Mouse (Mus musculus) midbrain, embryonic 13.5 days (tissue): Measurements from ENCODE around the gene Cdiptos. TPM values are rescaled to one million over a fixed set of nuclear protein-coding genes. Genes with fewer than 3 reads are reported as not detected.

Experiments
- ATAC-seq: fragments of 200-750 bp; cut with Nextera tagmentation; 2 replicates; pipeline ENCODE4 v1.8.0; 2017; ENCODE audit warnings: mild to moderate bottlenecking, moderate TSS enrichment, moderate library complexity
- H3K27ac ChIP-seq: fragments of 300-500 bp; sonication (generic); 2 replicates; pipeline ENCODE4 v1.5.1; 2015; ENCODE audit warnings: inconsistent platforms, mild to moderate bottlenecking, moderate library complexity
- H3K27me3 ChIP-seq: fragments of 300-500 bp; sonication (generic); 2 replicates; pipeline ENCODE4 v1.6.1; 2015; ENCODE audit warnings: mild to moderate bottlenecking, inconsistent platforms
- H3K36me3 ChIP-seq: fragments of 300-500 bp; sonication (generic); 2 replicates; pipeline ENCODE4 v1.6.1; 2015; ENCODE audit warnings: mild to moderate bottlenecking, inconsistent platforms
- H3K4me1 ChIP-seq: fragments of 300-500 bp; sonication (generic); replicated peaks from 2 replicates; pipeline ENCODE4 v1.6.1; 2015; ENCODE audit warnings: inconsistent platforms
- H3K4me2 ChIP-seq: fragments of 300-500 bp; sonication (generic); replicated peaks from 2 replicates; pipeline ENCODE4 v1.6.1; 2015; ENCODE audit warnings: moderate library complexity, mild to moderate bottlenecking, inconsistent platforms
- H3K4me3 ChIP-seq: fragments of 300-500 bp; sonication (generic); replicated peaks from 2 replicates; pipeline ENCODE4 v1.5.1; 2015; ENCODE audit warnings: mild to moderate bottlenecking, inconsistent platforms
- H3K9ac ChIP-seq: fragments of 300-500 bp; sonication (generic); replicated peaks from 2 replicates; pipeline ENCODE4 v1.6.1; 2015; ENCODE audit warnings: mild to moderate bottlenecking, inconsistent platforms
- H3K9me3 ChIP-seq: fragments of 300-500 bp; sonication (generic); 2 replicates; pipeline ENCODE4 v1.6.1; 2016; ENCODE audit warnings: mild to moderate bottlenecking, inconsistent platforms
- WGBS: fragments of 180-500 bp; shearing (Covaris S2); methylation state at CpG from one replicate; pipeline ENCODE4 v1.1.7; 2015; 5-methylcytosine and 5-hydroxymethylcytosine counted together
- polyA plus RNA-seq: library from polyadenylated mRNA; unstranded; fragments of >200 nt; fragmentation: Nextera tagmentation; extraction: Ambion mirVana; gene quantifications from 2 replicates; pipeline ENCODE4 v1.2.1, GENCODE M21; 2015

Cdiptos gene
- 0.72 and 0.85 TPM in 2 replicates for polyA plus RNA-seq

- H3K4me2 ChIP-seq: peak within 1 kb of the TSS; percentile 93
- ATAC-seq: peak; percentile 96
- WGBS: under 1% methylated on average over 55 of the region's 55 CpGs
- H3K4me3 ChIP-seq: peak within 1 kb of the TSS; percentile 100
- H3K4me1 ChIP-seq: peaks cover 17% of the 10 kb centered on the region
- H3K36me3 ChIP-seq: peaks cover 43% of the 10 kb centered on the region
- H3K27ac ChIP-seq: peak within 1 kb of the TSS; percentile 96
- peak within 1 kb of the TSS; percentile 99 for H3K9ac ChIP-seq
- no peaks in the 10 kb centered on the region; the same call in 1 of the 2 replicates for H3K27me3 ChIP-seq
- no peaks in the 10 kb centered on the region for H3K9me3 ChIP-seq
These were observed at the start of gene Cdiptos for GRCm38 (mm10) chr7:126975950-126976866. Gene Cdiptos, minus strand, starts transcription at chr7:126976098.

- peak; percentile 47 for ATAC-seq
- Histone ChIP-seq H3K36me3 (peaks cover 27% of the 10 kb centered on the region), H3K9me3 (no peaks in the 10 kb centered on the region), H3K9ac (peak overlapping the region; percentile 100), H3K4me2 (peak overlapping the region; percentile 96), H3K27ac (peak overlapping the region; percentile 100), H3K4me1 (peaks cover 65% of the 10 kb centered on the region), H3K4me3 (peak overlapping the region; percentile 96), H3K27me3 (no peaks in the 10 kb centered on the region)
- WGBS: under 1% methylated on average over 30 of the region's 30 CpGs
These were observed 49.1 kb upstream of the Cdiptos start for GRCm38 (mm10) chr7:127024755-127025555.

- WGBS: 20% methylated on average over 19 of the region's 19 CpGs
These were observed 48.2 kb upstream of the Cdiptos start for GRCm38 (mm10) chr7:127023896-127024690.

GRCm38 (mm10) chr7:127023272-127023691 is 47.4 kb upstream of the Cdiptos start:
- WGBS: 74% methylated on average over 13 of the region's 13 CpGs
- Histone ChIP-seq H3K4me1 (peaks cover 77% of the 10 kb centered on the region), H3K9ac (peak overlapping the region; percentile 100), H3K4me2 (peak overlapping the region; percentile 96), H3K9me3 (no peaks in the 10 kb centered on the region), H3K27ac (peak overlapping the region; percentile 100), H3K36me3 (peaks cover 27% of the 10 kb centered on the region), H3K27me3 (no peaks in the 10 kb centered on the region), H3K4me3 (peak overlapping the region; percentile 96)
- no peak for ATAC-seq

More at GRCm38 (mm10) chr7:127023896-127024690, 48.2 kb upstream of the Cdiptos start:
- Histone ChIP-seq H3K4me1 (peaks cover 74% of the 10 kb centered on the region), H3K4me3 (peak overlapping the region; percentile 96), H3K9ac (peak overlapping the region; percentile 100), H3K4me2 (peak overlapping the region; percentile 96), H3K36me3 (peaks cover 27% of the 10 kb centered on the region), H3K27me3 (no peaks in the 10 kb centered on the region), H3K9me3 (no peaks in the 10 kb centered on the region), H3K27ac (peak overlapping the region; percentile 100)
- no peak for ATAC-seq

- Histone ChIP-seq H3K4me3 (peak overlapping the region; percentile 96), H3K27ac (peak overlapping the region; percentile 100; the same call in 1 of the 2 replicates), H3K4me1 (peaks cover 77% of the 10 kb centered on the region), H3K36me3 (peaks cover 27% of the 10 kb centered on the region), H3K4me2 (peak overlapping the region; percentile 96), H3K27me3 (no peaks in the 10 kb centered on the region), H3K9ac (peak overlapping the region; percentile 100), H3K9me3 (no peaks in the 10 kb centered on the region)
- 68% methylated on average over 5 of the region's 7 CpGs for WGBS
- ATAC-seq: no peak
These were observed 46.8 kb upstream of the Cdiptos start for GRCm38 (mm10) chr7:127022528-127023271.

- no peaks in the 10 kb centered on the region for H3K27me3 ChIP-seq
- H3K4me2 ChIP-seq: peak overlapping the region; percentile 96
- H3K9ac ChIP-seq: peak overlapping the region; percentile 100
- 38% methylated on average over 5 of the region's 5 CpGs for WGBS
- peak overlapping the region; percentile 56 for H3K4me3 ChIP-seq
- H3K4me1 ChIP-seq: peaks cover 77% of the 10 kb centered on the region
- no peak for ATAC-seq
- peak overlapping the region; percentile 100 for H3K27ac ChIP-seq
- no peaks in the 10 kb centered on the region for H3K9me3 ChIP-seq
- H3K36me3 ChIP-seq: peaks cover 27% of the 10 kb centered on the region
These were observed 45.9 kb upstream of the Cdiptos start for GRCm38 (mm10) chr7:127021563-127022527.

GRCm38 (mm10) chr7:127020901-127021562 is 45.1 kb upstream of the Cdiptos start, which contains the start of the genes Gm42742 and Prrt2:
Gene Gm42742, minus strand, starts transcription at chr7:127021097.
Gene Prrt2, minus strand, starts transcription at chr7:127021211.
- no peaks in the 10 kb centered on the region for H3K27me3 ChIP-seq
- peak within 1 kb of the TSS; percentile 85 for H3K4me2 ChIP-seq
- peak within 1 kb of the TSS; percentile 84 for H3K9ac ChIP-seq
- peak within 1 kb of the TSS; percentile 56 for H3K4me3 ChIP-seq
- peak within 1 kb of the TSS; percentile 100 for H3K27ac ChIP-seq
- peaks cover 80% of the 10 kb centered on the region for H3K4me1 ChIP-seq
- peak; percentile 7 for ATAC-seq
- peaks cover 27% of the 10 kb centered on the region for H3K36me3 ChIP-seq
- under 1% methylated on average over 33 of the region's 37 CpGs for WGBS
- no peaks in the 10 kb centered on the region for H3K9me3 ChIP-seq

GRCm38 (mm10) chr7:127020491-127020890 is 44.6 kb upstream of the Cdiptos start:
- WGBS: 26% methylated on average over 5 of the region's 5 CpGs
- Histone ChIP-seq H3K27ac (peak overlapping the region; percentile 100), H3K4me1 (peaks cover 85% of the 10 kb centered on the region), H3K4me3 (peak overlapping the region; percentile 56), H3K36me3 (peaks cover 30% of the 10 kb centered on the region), H3K27me3 (no peaks in the 10 kb centered on the region), H3K9me3 (no peaks in the 10 kb centered on the region), H3K4me2 (peak overlapping the region; percentile 85), H3K9ac (peak overlapping the region; percentile 84)
- ATAC-seq: no peak

GRCm38 (mm10) chr7:127020031-127020430 is 44.1 kb upstream of the Cdiptos start:
- H3K27ac ChIP-seq: peak overlapping the region; percentile 100; the same call in 1 of the 2 replicates
- H3K4me3 ChIP-seq: peak overlapping the region; percentile 56
- 60% methylated on average over 3 of the region's 3 CpGs for WGBS
- H3K27me3 ChIP-seq: no peaks in the 10 kb centered on the region
- peaks cover 34% of the 10 kb centered on the region for H3K36me3 ChIP-seq
- ATAC-seq: no peak
- peak overlapping the region; percentile 85 for H3K4me2 ChIP-seq
- H3K9me3 ChIP-seq: no peaks in the 10 kb centered on the region
- H3K4me1 ChIP-seq: peaks cover 88% of the 10 kb centered on the region
- peak overlapping the region; percentile 84 for H3K9ac ChIP-seq
